Mouse (Mus musculus): Measurements from ENCODE around the gene Mettl11b.
"Not testable (repeated sequence)": the region's sequence is repeated elsewhere in the genome, so short reads cannot be mapped to it uniquely, and the experiment has no call there.

The Mettl11b gene

DNA sequence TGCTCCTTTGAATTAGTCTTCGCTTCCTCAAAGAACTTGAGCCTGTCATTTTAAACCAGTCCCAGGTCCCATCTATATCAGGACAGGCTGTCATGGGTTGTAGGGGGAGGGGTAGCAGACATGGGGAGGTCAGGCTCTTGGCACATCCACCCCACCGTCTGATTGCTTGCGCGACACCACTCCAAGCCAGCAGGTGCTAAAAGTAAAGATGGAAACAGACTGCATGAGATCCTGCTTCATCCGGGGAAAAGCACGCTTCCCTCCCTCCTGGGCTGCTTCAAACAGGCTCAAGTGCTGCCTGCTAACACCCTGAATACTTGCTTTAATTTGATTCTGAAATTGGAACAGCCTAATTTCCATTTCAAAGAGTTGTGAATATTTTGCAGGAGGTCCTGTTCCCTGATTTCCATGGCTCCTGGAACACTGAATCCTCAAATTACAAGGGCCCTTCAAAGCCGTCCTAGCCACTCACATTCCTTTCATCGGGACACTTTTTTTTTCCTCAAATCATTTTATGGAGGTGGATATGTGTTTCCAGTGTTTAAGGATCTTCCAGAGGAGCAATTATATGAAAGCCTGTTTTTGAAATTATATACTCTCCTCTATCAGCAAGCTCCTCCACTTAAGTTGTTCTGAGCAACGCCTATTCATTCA, at the start of gene Mettl11b:
Mettl11b (minus strand) TSS at position 127 of the 654 bp plus-strand sequence.
- DNase-seq = no peak

- DNase-seq = no peak
Measured at GRCm38 (mm10) chr1:163757462-163758207, 32.6 kb upstream of the Mettl11b start.

DNA sequence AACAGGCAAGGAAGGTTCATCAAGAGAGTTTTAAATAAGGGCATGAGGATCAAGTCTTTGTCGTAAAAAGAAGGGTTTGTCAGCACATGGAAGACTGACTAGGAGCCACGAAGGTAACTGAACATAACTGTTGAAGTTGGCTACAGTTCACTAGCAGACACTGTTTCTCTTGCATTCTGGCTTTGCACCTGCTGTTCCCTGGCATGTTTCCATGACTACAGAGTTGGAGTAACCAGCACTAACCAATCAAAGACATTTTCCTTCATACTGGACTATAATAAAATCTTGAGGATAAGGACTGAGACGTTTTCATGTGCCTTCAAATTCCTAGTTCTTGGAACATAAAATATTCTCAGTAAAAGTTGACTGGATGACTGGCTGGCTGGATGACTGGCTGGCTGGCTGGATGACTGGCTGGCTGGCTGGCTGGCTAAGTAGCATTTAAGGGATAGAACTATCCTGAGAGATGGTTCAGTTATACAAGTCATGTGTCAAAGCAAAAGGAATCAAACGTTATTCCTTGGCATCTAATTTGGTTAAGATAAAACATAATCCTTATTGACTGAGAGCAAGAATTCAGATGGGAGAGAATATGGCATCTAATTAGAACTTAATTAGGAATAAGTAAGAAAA, 26.4 kb upstream of the Mettl11b start:
- DNase-seq = no peak

DNA sequence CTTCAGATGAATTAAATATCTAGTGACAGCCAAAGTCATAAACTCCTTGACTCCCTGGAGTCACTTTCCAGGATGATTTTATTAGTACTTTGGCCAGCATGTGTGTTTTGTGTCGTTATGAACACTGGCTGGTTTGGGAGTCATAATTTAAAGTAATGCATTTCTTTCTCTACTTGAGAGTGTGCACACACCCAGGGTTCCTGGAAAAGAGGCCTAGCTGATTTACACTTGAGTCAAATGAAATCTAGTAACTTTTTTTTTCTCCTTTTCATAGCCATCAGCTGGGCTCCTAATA, 12.2 kb upstream of the Mettl11b start:
- no peak for DNase-seq

GRCm38 (mm10) chr1:163736441-163737238, 11.6 kb upstream of the Mettl11b start:
- DNase-seq = no peak

GRCm38 (mm10) chr1:163731166-163731565, 6.1 kb upstream of the Mettl11b start:
- DNase-seq = not testable (repeated sequence)

DNA sequence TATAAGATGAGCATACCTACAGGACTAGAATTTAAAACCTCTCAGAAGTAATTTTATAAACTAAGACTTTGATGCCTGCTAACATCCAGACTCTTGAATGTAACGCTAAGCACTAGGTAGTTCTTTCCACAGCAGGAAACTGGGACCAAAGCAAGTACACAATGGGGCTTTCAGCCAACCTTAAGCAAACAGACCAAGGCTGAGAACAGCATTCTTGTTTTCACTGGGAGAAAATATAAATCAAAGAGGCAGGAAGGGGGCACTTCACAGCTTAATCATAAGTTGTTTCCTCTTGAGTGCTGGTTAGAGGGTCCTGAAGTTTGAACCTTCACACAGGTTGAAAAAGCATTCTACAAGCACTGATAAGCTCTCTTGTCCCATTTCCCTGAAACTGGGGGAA, 1.1 kb downstream of the Mettl11b start:
- no peak for DNase-seq

DNA sequence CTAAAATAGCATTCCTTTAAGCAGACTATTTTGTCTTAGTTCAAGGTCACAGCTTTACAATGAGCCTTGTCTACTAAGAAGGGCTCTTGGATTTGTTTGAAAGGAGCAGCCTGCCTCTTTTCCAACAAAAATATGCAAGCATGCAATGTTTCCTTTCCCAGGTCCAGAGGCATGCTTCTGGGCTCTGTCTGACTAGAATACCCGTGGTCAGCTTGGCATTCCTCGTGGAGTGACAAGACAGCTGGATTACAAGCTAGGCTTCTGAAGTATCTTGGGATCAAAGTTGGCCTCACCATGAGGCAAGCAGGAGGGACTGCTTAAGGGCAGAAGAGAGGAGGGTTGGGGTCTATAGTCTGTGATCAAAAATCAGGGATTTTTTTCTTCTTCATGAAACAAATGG, 16.4 kb downstream of the Mettl11b start:
- no peak for DNase-seq

GRCm38 (mm10) chr1:163700571-163700970, 24.5 kb downstream of the Mettl11b start:
- no peak for DNase-seq

GRCm38 (mm10) chr1:163699702-163700101, 25.3 kb downstream of the Mettl11b start:
- DNase-seq = no peak

DNA sequence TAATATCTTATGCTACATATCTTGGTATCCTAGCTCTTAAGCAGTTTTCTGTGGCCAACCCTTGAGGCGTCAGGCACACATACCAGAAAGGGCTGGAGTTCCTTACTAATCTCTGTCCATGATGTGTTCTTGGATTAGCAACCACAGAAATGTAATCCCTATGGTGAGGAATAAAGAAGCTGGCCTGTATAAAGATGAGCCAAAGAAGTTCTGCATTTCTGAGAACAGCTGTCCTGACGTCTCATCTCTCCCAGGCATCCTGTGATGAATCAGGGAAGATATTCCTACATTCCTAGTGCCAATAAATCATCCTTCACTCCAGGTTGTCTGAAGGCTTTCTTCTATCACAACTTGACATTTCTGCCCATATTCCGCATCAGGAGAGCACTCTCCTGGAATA, 33.2 kb downstream of the Mettl11b start:
- DNase-seq = no peak

DNA sequence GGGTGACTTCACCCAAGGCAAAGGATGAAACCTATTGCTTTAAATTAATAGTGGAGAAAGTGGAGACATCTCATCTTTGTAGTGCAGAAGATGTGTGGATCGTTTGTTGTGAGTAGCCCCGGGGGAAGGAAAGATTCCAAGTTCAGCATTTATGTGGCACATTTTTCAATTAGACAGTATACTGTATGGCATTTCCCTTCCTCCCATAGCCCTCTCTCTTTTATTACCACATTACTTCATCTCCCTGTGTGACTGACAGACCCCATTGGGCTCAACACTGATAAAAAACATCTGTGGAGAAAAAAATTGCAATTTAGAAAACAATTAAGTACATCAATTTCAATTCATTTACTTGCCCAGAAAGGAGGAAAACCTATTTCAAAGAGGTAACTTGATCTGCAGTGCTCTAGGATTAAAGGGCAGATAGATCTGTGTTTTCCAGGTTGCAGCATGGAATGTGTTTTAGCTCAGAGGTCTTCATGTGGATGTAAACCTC, 42.0 kb downstream of the Mettl11b start:
- DNase-seq = no peak

DNA sequence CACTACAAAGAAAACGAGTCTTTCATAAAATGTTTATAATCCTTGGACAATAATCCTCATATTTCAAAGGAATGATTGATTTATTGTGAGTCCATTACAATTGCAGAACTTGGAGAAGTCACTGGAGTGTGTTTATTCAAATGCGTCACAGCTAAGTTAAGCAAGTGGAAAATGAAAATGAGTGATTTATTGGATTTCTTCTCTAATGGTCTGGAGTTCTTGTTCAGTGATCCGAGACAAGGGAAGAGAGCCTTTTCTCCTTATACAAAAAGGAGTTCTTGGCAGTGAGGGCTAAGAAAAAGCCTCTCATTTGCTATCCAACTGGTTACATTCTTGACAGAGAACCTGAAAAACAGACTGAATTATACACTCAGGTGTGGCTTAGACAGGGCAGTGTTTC, 42.9 kb downstream of the Mettl11b start:
- no peak for DNase-seq

- DNase-seq = no peak
Measured at GRCm38 (mm10) chr1:163672866-163673265, 52.2 kb downstream of the Mettl11b start.

DNA sequence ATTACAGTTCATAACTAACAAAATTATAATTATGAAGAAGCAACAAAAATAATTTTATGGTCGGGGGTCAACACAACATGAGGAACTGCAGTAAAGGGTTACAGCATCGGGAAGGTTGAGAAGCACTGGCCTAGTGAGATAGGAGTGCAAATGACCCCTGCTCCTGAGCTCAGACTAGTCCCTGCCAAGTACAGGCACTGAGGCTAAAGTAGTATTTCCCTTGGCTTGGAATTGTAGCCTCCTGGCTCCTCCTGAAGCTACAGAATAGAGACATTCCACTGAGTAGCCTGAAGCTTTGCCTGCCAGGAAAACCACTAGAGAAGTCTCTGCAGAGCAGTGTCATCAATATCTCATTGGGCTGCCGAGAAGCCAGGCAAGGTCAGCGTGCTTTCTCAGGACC, 53.7 kb downstream of the Mettl11b start:
- DNase-seq = peak in 1 of 2 experiments; percentile 13

DNA sequence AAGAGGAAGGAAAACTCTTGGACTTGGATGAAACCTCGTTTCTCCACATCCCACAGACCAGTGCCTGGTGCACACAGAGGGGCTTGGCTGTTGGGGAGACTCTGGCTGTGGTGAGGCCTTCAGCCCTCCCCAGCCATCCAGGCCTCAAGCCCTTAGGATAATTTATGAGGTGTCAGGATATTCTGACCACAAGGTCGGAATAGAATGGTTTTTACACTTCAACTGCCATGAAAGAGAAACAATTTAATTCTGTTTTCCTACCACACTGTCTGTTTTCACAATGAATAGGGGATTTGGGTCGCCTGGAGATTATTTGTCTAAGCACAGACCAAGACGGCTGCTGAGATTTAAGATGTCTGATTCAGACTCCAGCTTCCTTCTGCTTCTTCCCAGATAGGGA, 54.3 kb downstream of the Mettl11b start:
- no peak for DNase-seq

DNA sequence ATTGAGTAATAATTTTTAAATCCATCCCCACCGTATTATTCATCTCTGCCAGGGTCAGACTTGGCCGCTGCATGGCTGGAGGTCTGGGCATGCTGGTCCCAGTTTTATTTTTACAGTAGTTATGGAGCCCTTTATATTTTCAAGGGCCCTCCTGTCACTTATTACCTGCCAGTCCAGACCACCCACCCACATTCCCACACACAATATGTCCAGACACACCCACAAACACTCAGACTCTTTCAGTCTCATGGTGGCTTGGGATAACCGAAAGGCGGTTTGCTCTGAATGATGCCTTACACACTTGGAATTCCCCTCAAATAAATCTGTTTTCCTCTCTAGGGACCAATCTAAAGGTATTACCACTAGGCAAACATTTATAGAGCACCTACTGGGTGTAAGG, 55.1 kb downstream of the Mettl11b start:
- no peak for DNase-seq

- DNase-seq = peak in 1 of 2 experiments; percentile 51
Measured at GRCm38 (mm10) chr1:163662416-163662815, 62.6 kb downstream of the Mettl11b start.

DNA sequence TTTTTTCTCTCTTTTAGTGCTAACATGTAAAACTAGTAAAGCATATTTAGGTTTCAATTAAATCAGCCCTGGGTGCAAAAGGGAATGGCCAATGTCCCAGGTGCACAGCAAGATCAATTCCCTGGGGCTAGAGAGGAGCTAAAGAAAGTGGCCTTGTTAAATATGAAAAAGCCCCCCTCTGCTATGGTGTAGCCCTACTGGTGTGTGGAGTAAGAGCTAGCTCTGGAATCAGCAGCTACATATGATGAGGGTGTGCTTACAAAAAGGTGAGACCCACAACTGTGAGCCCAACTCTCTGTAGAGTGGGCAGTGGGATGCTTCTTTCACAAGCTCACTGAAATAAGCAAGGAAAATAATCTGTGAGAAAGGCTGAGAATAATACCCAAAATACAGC, 66.5 kb downstream of the Mettl11b start:
- no peak for DNase-seq

DNA sequence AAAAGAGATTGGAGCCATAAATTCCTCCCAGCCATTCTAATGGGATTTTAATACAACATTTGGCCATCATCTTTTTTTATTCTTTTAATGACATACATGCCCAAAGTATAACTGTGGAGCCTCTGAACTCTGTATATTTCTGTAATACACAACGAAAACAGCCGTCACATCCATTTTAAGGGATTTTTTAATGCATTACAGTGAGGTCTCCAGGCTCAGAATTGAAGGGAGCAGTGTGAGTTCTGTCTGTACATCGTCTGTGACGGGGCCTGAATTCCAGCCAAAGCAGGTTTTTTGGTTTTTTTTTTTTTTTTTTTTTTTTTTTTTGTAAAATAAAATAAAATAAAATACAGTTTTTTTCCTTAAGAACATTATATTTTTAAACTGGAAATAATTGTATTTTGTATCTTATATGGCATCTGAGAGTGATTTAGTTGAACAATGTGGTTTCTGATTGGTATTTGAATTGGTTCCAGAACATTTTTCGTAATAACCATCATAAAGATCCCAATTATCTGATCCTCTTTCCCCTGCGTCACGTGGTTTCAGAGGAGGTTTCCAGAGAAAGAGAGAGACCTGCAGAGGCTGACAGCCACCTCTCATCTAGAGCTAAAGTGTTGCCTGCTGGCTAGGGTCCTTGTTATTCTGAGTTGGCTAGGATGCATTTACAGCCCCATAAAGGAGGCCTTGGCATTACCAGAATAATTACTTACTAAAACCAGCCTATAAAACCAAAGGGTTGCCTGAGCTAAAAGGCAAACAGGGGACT, 67.1 kb downstream of the Mettl11b start:
- DNase-seq = no peak

DNA sequence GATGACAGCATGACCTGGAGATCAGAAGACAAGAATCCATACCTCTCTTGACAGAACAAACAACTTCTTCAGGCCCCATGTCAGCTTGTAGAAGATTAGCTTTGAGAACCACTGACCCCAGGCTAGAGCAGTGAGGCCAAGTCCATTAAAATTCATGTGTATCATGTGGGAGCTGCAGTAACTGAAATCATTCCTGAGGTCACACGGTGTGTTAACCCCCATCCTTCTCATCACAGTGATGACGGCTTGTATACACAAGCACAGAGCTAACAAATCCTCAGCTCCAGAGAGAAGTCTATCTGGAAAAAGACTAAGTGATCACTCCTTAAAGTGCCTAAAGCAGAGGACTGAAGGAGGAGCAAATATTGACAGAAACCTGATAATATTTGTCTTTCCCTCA, 68.0 kb downstream of the Mettl11b start:
- DNase-seq = no peak

DNA sequence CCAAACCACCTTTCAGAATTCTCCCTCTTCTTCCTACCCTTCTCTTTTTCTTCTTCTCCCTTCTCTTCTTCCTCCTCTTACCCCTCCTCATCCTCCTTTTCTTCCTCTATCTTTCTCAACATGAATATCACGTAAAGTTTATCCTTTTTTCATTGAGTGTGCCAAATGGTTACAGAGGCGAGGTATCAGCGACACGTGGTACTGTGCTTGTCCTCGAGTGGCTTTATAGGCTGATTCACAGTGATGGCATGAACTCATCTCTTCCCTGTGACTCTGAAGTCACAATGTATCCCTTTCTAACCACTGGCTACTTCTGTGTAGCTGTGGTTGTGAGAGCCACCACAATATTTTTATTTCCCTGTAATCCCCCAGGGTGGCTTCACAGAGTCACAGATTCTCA, 68.6 kb downstream of the Mettl11b start:
- DNase-seq = no peak

Data from kidney, postnatal 36 days (tissue).